Mouse (Mus musculus) small intestine, adult 2 months (tissue): ENCODE measurements around the gene Mup7. TPM values are rescaled to one million over a fixed set of nuclear protein-coding genes. Genes with fewer than 3 reads are reported as not detected.
"Not testable (repeated sequence)": the region's sequence is repeated elsewhere in the genome, so short reads cannot be mapped to it uniquely, and the experiment has no call there.

Experiments
- H3K27ac ChIP-seq: fragments of 200-500 bp; 2 replicates; pipeline ENCODE4 v1.5.1; 2012; ENCODE audit warnings: low read depth, low read length, control low read depth, inconsistent platforms; ENCODE audit not compliant: insufficient read depth
- H3K27me3 ChIP-seq: fragments of 200-500 bp; 2 replicates; pipeline ENCODE4 v1.6.1; 2012; ENCODE audit warnings: mild to moderate bottlenecking, moderate library complexity, low read length, inconsistent platforms; ENCODE audit not compliant: control insufficient read depth, insufficient read depth
- H3K36me3 ChIP-seq: fragments of 200-500 bp; 2 replicates; pipeline ENCODE4 v1.6.1; 2012; ENCODE audit warnings: mild to moderate bottlenecking, low read length, control low read depth, inconsistent platforms; ENCODE audit not compliant: control insufficient read depth, insufficient read depth
- H3K4me1 ChIP-seq: fragments of 200-500 bp; 2 replicates; pipeline ENCODE4 v1.6.1; 2012; ENCODE audit warnings: low read length, inconsistent platforms, mixed read lengths; ENCODE audit not compliant: control insufficient read depth, insufficient read depth, insufficient read length
- H3K4me3 ChIP-seq: fragments of 200-500 bp; 2 replicates; pipeline ENCODE4 v1.5.1; 2012; ENCODE audit warnings: low read depth, mild to moderate bottlenecking, control low read depth, inconsistent platforms, low read length, moderate library complexity
- WGBS: fragments of 180-500 bp; shearing (Covaris S2); methylation state at CpG from one replicate; pipeline ENCODE4 v1.1.7; 2018; 5-methylcytosine and 5-hydroxymethylcytosine counted together
- polyA plus RNA-seq: library from polyadenylated mRNA; depleted of rRNA; stranded (reverse); fragments of >200 nt; gene quantifications from 2 replicates; pipeline ENCODE4 v1.2.3, GENCODE M21; 2012; rRNA removed

The Mup7 gene
- polyA plus RNA-seq, result not detected in 2 replicates

GRCm38 (mm10) chr4:60070375-60070774, at the start of gene Mup7:
Gene Mup7, minus strand, starts transcription at chr4:60070475.
- 76% methylated on average over 2 of the region's 2 CpGs for WGBS
- not testable (repeated sequence) for H3K27me3 ChIP-seq, H3K27ac ChIP-seq, H3K36me3 ChIP-seq, H3K4me3 ChIP-seq, H3K4me1 ChIP-seq

- not testable (repeated sequence) for H3K36me3 ChIP-seq, H3K4me3 ChIP-seq, H3K27ac ChIP-seq, H3K27me3 ChIP-seq, H3K4me1 ChIP-seq
- 13% methylated on average over 3 of the region's 3 CpGs for WGBS
These were observed 9.6 kb upstream of the Mup7 start for GRCm38 (mm10) chr4:60079865-60080264.

GRCm38 (mm10) chr4:60029334-60030111, 40.8 kb downstream of the Mup7 start:
- H3K4me1 ChIP-seq, H3K4me3 ChIP-seq, H3K27me3 ChIP-seq, H3K27ac ChIP-seq, H3K36me3 ChIP-seq: not testable (repeated sequence)
- WGBS, result 76% methylated on average over 13 of the region's 13 CpGs

GRCm38 (mm10) chr4:60020141-60020540, 50.1 kb downstream of the Mup7 start:
- WGBS, result 79% methylated on average over 7 of the region's 7 CpGs

More at GRCm38 (mm10) chr4:60020141-60020540, 50.1 kb downstream of the Mup7 start:
- H3K4me1 ChIP-seq, H3K27ac ChIP-seq, H3K27me3 ChIP-seq, H3K36me3 ChIP-seq, H3K4me3 ChIP-seq: not testable (repeated sequence)

Other genes with a start within 250 kb of the Mup7 start
- not detected in 2 replicates for gene Slc46a2, start 155.4 kb downstream of the Mup7 start, polyA plus RNA-seq
- gene Mup4, start 109.8 kb downstream of the Mup7 start, polyA plus RNA-seq, result not detected in 2 replicates
- not detected in 2 replicates for gene Mup6, start 106.2 kb downstream of the Mup7 start, polyA plus RNA-seq
- not detected in 2 replicates for gene Mup2, start 83.8 kb upstream of the Mup7 start, polyA plus RNA-seq
- gene Mup8, start 152.1 kb upstream of the Mup7 start, polyA plus RNA-seq, result not detected in 2 replicates